Mouse (Mus musculus) urinary bladder, postnatal 4 days (tissue): ENCODE measurements around the gene Xpo1.
"Not testable (repeated sequence)": the region's sequence is repeated elsewhere in the genome, so short reads cannot be mapped to it uniquely, and the experiment has no call there.

Source experiments
- DNase-seq, 2 experiments: peaks; one replicate each; pipeline ENCODE4 v3.0.0; 2021 to 2022; ENCODE audit warnings: low spot score in 2 of 2

Gene Xpo1

GRCm38 (mm10) chr11:23298301-23298700, 42.5 kb downstream of the Xpo1 start:
- no peak for DNase-seq

DNA sequence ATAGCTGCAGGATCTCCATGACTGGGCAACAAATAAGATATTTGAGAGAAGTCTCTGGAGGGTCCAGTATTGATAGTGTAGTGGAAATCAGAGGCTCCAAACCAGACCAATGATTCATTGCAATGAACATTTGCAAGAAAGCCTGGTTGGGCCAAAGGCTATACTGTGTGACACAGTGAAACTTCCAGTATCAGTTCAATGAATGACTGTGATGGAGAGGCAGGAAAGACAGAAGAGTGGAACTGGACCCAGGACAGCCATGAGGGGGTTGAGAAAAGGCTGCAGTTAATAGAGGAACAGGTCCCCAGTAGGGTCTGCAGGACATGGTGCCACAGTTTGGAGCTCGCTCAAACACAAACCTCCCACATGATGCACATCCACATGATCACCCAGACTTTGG, 44.1 kb downstream of the Xpo1 start:
- DNase-seq: no peak

DNA sequence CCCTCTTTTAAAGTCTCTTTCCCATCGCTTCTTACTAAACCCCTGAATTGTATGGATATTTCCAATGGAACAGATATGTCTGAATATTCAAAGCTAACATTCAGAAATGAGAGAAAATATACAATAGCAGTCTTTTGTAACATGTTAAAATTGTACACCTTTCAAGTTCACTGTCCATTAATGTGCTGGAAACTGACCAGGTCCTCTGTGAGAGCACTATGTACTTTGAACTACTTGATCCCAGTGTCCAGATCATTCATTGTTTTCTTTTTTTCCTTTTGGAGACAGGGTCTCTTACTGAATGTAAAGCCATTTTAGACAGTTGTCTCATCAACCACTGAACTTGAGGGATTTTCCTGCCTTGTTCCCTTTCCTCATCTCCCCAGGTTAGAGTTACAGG, 47.3 kb downstream of the Xpo1 start:
- DNase-seq: no peak

DNA sequence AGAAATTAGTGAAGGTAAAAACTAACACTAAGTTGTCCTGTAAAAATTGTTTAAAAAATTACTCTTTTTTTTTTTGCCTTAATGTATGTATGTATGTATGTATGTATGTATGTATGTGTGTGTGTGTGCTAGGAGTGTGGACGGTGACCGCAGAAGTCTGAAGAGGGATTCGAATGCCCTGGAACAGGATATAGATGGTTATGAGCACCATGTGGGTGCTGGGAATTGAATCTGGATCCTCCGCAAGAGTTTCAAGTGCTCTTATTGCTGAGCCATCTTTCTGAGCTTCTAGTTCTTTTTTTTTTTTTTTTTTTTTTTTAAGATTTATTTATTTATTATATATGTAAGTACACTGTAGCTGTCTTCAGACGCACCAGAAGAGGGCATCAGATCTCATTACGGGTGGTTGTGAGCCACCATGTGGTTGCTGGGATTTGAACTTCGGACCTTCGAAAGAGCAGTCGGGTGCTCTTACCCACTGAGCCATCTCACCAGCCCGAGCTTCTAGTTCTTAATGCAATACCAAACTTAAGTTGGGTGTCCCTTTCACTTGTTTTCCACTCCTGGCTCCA, 49.3 kb downstream of the Xpo1 start:
- DNase-seq: not testable (repeated sequence)

DNA sequence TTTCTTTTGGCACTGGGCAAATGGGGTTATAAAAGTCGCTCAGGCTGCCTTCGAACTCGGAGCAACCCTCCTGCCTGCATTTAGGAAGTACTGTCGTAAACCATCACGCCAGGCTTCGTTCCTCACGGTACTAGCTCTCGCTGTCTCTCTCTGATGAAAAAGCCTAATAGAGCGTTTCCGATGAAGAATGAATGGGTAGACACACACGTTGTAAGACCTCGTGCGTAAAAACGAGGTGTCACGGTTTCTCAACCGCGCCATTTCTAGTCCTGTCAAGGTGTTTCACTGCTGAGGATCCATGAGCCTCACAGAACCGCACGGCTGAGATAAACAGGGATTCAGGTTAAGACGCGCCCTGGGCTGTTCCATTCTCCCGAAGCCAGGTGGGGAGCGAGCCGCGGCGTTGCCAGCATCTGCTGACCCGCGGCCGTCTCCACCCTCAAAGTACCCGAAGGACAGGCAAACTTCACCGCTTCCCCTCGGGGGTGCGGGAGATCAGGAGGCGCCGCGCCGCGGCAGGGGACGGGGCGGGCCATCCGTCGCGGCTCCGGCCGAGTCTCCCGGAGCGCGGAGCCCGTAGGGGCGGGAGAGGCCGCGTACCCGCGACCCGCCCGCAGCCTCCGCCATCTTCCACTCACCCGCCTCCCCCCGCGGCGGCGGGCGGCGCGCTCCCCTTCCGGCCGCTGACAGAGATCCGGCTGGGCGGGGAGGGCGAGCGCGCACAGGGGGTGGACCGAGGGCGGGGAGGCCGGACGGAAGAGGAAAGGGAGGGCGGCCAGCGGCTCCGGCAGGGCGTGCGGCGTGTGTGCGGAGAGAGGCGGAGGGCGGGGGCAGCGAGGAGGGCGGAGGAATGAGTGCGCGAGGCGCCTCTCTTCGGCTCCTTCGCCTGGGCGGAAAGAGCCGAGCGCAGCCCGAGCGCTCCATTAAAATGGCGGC, 50.1 kb downstream of the Xpo1 start:
- DNase-seq: peak; percentile 97 to 98

DNA sequence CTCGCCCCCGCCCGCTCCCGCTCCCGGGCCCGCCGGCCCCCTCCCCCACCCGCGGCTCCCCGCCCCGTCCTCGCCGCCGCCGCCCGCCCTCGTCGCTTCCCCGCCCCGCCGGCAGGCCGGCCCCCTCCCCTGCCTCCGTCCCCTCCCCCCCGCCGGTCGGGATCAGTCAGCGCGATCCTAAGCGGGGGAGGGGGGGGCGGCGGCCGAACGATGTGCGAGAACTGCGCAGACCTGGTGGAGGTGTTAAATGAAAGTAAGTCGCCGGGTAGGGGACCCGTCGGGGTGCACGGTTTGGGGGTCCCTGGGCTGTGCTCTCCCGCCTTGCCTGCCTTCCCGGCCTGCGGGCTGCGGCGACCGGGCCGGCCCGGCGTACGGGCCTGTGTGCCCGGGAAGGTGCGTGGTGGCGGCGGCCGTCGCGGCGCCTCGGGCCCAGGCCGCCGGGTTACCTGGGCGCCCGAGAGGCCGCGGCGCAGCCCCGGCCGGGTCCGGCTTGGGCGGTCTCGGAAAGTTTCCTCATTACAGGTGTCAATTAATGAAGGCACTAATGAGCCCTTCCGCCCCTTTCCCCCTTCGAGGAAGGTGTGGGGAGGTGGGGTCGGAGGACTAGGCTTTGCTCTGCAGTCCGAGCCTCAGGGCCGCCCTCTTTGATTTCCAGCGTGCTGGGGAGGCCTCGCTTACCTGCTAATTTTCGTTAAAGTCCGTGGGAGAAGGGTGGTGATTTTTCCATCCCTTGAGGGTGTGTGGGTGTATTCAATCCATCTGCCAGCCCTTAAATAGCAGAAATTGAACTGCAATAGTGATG, 51.1 kb downstream of the Xpo1 start, which contains the start of gene Usp34:
TSS of gene Usp34 (plus strand) at position 132 of the 802 bp plus-strand sequence.
- DNase-seq: peak; percentile 65 to 70

DNA sequence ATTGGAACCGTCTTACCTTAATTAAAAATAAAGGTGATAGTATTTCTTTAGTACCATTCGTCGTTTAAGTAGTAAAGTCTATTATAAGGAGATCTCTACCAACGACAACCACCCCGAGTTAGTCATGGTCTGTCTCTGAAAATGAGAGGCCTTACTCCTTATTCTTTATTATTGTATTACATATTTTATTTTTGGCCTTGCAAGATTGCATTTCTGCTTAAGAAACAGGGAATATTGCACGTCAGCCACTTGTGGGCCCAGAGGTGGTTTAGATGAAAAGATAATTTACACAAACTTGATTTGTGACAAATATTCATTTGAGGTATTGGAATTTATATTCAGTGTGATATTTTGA, 51.7 kb downstream of the Xpo1 start:
- DNase-seq: no peak

- no peak for DNase-seq
Observed at GRCm38 (mm10) chr11:23313496-23313895, 57.7 kb downstream of the Xpo1 start.

DNA sequence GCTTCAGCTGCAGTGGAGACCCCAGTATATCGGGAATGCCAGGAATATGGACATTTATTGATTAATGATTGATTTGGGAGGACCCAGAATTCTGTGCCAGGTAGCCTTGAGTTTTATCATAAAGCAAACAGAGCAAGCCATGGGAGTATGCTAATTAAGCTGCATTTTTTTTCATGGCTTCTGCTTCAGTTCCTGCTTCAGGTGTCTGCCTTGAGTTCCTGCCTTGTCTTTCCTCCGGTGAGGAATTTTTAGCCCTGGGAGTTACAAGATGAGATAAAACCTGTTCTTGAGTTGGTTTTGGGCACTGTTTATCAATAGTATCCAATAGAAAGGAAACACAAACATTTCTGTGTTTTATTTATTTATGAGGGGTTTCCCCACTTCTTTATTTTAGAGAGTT, 73.6 kb downstream of the Xpo1 start:
- no peak for DNase-seq

DNA sequence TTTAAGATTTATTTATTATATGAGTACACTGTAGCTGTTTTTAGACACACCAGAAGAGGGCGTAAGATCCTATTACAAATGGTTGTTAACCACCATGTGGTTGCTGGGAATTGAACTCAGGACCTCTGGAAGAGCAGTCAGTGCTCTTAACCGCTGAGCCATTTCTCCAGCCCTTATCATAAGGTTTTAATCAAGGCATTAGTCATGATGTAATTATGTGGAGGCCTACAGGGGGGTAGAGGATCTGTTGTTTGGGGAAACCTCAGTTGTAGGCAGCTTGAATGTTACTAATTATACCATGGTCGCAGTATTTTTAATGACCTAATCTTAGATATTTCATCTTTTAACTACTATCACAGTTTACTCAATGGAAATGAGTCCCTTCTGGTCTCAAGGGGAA, 76.3 kb downstream of the Xpo1 start:
- no peak for DNase-seq

GRCm38 (mm10) chr11:23335160-23335559, 79.3 kb downstream of the Xpo1 start:
- DNase-seq: no peak
